Mouse (Mus musculus): Measurements from ENCODE around the gene Chst11.

DNA sequence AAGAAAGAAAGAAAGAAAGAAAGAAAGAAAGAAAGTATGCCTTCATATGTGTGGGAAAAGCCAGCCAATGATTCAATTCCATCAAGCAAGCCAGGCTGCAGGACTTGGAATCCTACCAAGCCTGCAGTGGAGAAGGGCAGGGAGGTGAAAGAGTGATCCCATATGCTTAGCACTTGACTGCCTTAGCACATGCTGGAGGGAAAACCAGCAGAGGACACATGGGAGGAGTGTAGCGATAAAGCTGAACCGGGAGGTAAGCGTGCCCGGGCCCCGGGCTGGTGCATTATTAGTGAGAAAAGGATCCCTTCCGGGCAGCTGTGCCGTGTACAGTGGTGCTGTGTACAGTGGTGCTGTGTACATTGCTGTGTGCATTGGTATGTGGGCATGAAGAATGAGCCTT lies 165.3 kb downstream of the Chst11 start:
- TF ChIP-seq POLR2A (IDR thresholded peaks at IDR 0.05; ENCODE audit: borderline replicate concordance, extremely low read depth, low read depth, low read length) (no peak), CTCF (IDR thresholded peaks at IDR 0.05; ENCODE audit: insufficient read depth, low read length) (no peak)
